Mouse (Mus musculus) spleen, adult 2 months (tissue): Measurements from ENCODE around the gene Idi2.
"Not testable (repeated sequence)": the region's sequence is repeated elsewhere in the genome, so short reads cannot be mapped to it uniquely, and the experiment has no call there.

ENCODE experiments used
- CTCF ChIP-seq: fragments of 200-500 bp; IDR thresholded peaks from 2 replicates; pipeline ENCODE4 v1.5.1; 2011; ENCODE audit warnings: mild to moderate bottlenecking, inconsistent platforms; ENCODE audit not compliant: insufficient read depth, insufficient read length, insufficient replicate concordance; ENCODE audit errors: extremely low read depth
- POLR2A ChIP-seq: fragments of 200-500 bp; IDR thresholded peaks from 2 replicates; pipeline ENCODE4 v1.6.1; 2011; ENCODE audit warnings: low read depth, low read length, inconsistent platforms

DNA sequence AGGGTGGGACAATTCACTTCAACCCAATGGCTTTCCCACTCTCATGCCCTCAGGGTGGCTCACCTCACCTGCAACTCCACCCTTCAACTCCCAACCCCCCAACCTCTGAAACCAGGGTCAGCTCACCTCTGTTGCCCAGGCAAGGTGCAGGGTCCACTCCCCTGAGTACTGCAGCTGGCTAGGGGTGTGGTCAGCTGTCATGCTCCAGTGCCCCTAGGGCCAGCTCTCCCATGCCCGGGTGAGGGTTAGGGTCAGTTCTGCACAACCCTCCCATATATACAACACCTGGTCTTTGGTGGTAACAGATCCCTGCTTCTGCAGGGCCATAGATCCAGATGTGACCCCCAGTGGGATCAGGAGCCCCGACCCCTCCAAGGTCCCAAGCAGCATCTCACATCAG, 2.5 kb downstream of the Idi2 start:
- not testable (repeated sequence) for TF ChIP-seq CTCF, POLR2A
